Mouse (Mus musculus): Measurements from ENCODE around the gene Lrrfip1.

Lrrfip1 gene

GRCm38 (mm10) chr1:91085686-91086085, 87.1 kb downstream of the Lrrfip1 start:
- no peak for DNase-seq (ENCODE audit: low read depth, low spot score)

GRCm38 (mm10) chr1:91086325-91086724, 87.8 kb downstream of the Lrrfip1 start:
- peak; percentile 35 for DNase-seq (ENCODE audit: low read depth, low spot score)

GRCm38 (mm10) chr1:91086748-91087147, 88.2 kb downstream of the Lrrfip1 start:
- DNase-seq (ENCODE audit: low read depth, low spot score), result peak; percentile 59

- no peak for DNase-seq (ENCODE audit: low read depth, low spot score)
Observed at GRCm38 (mm10) chr1:91088027-91088426, 89.5 kb downstream of the Lrrfip1 start.

- no peak for DNase-seq (ENCODE audit: low read depth, low spot score)
Observed at GRCm38 (mm10) chr1:91088941-91089340, 90.4 kb downstream of the Lrrfip1 start.

- DNase-seq (ENCODE audit: low read depth, low spot score), result no peak
Observed at GRCm38 (mm10) chr1:91090456-91090855, 91.9 kb downstream of the Lrrfip1 start.

GRCm38 (mm10) chr1:91092451-91092850, 93.9 kb downstream of the Lrrfip1 start:
- DNase-seq (ENCODE audit: low read depth, low spot score), result no peak

GRCm38 (mm10) chr1:91093296-91093695, 94.8 kb downstream of the Lrrfip1 start:
- DNase-seq (ENCODE audit: low read depth, low spot score), result no peak

GRCm38 (mm10) chr1:91094001-91094400, 95.5 kb downstream of the Lrrfip1 start:
- DNase-seq (ENCODE audit: low read depth, low spot score), result no peak

- DNase-seq (ENCODE audit: low read depth, low spot score), result no peak
Observed at GRCm38 (mm10) chr1:91095258-91095657, 96.7 kb downstream of the Lrrfip1 start.

- DNase-seq (ENCODE audit: low read depth, low spot score), result no peak
Observed at GRCm38 (mm10) chr1:91095853-91096252, 97.3 kb downstream of the Lrrfip1 start.

GRCm38 (mm10) chr1:91096490-91096889, 98.0 kb downstream of the Lrrfip1 start:
- DNase-seq (ENCODE audit: low read depth, low spot score), result peak; percentile 63

GRCm38 (mm10) chr1:91097283-91097834, 98.8 kb downstream of the Lrrfip1 start:
- peak; percentile 50 for DNase-seq (ENCODE audit: low read depth, low spot score)

- DNase-seq (ENCODE audit: low read depth, low spot score), result peak; percentile 81
Observed at GRCm38 (mm10) chr1:91098887-91099286, 100.3 kb downstream of the Lrrfip1 start.

GRCm38 (mm10) chr1:91101709-91102440, 103.3 kb downstream of the Lrrfip1 start:
- no peak for DNase-seq (ENCODE audit: low read depth, low spot score)

GRCm38 (mm10) chr1:91103366-91103983, 104.9 kb downstream of the Lrrfip1 start:
- no peak for DNase-seq (ENCODE audit: low read depth, low spot score)

GRCm38 (mm10) chr1:91107548-91107947, 109.0 kb downstream of the Lrrfip1 start:
- no peak for DNase-seq (ENCODE audit: low read depth, low spot score)

- DNase-seq (ENCODE audit: low read depth, low spot score), result no peak
Observed at GRCm38 (mm10) chr1:91109302-91109701, 110.8 kb downstream of the Lrrfip1 start.

GRCm38 (mm10) chr1:91112171-91112570, 113.6 kb downstream of the Lrrfip1 start:
- no peak for DNase-seq (ENCODE audit: low read depth, low spot score)

- no peak for DNase-seq (ENCODE audit: low read depth, low spot score)
Observed at GRCm38 (mm10) chr1:91112606-91113005, 114.1 kb downstream of the Lrrfip1 start.

GRCm38 (mm10) chr1:91122121-91122520, 123.6 kb downstream of the Lrrfip1 start:
- no peak for DNase-seq (ENCODE audit: low read depth, low spot score)

- DNase-seq (ENCODE audit: low read depth, low spot score), result no peak
Observed at GRCm38 (mm10) chr1:91123004-91123403, 124.5 kb downstream of the Lrrfip1 start.

GRCm38 (mm10) chr1:91123466-91123865, 124.9 kb downstream of the Lrrfip1 start:
- DNase-seq (ENCODE audit: low read depth, low spot score), result no peak
